Mouse (Mus musculus): Measurements from ENCODE around the gene Kif11. TPM values are rescaled to one million over a fixed set of nuclear protein-coding genes. Genes with fewer than 3 reads are reported as not detected.

The Kif11 gene
- polyA plus RNA-seq, 1 experiment, result 1.4 TPM

- Histone ChIP-seq H3K27ac (ENCODE audit: insufficient read depth, low read depth, low read length) (no peak overlapping the region), H3K27me3 (ENCODE audit: control insufficient read depth, insufficient read depth, low read length) (no peaks in the 10 kb centered on the region), H3K36me3 (ENCODE audit: control insufficient read depth, insufficient read depth, low read length) (no peaks in the 10 kb centered on the region), H3K4me3 (ENCODE audit: low read depth, low read length) (no peak overlapping the region), H3K4me1 (ENCODE audit: control insufficient read depth, insufficient read depth, insufficient read length, low read length) (no peaks in the 10 kb centered on the region; the same call in 1 of the 2 replicates)
- TF ChIP-seq POLR2A (IDR thresholded peaks at IDR 0.05; ENCODE audit: low read depth, low read length) (no peak), CTCF (IDR thresholded peaks at IDR 0.05; ENCODE audit: extremely low read depth, insufficient read length, insufficient replicate concordance, low read depth, low read length) (no peak)
- 82% methylated on average over 5 of the region's 5 CpGs for WGBS
Observed at GRCm38 (mm10) chr19:37340931-37341330, 35.3 kb upstream of the Kif11 start.

- Histone ChIP-seq H3K4me3 (ENCODE audit: low read depth, low read length) (no peak overlapping the region), H3K4me1 (ENCODE audit: control insufficient read depth, insufficient read depth, insufficient read length, low read length) (peaks cover 3% of the 10 kb centered on the region), H3K36me3 (ENCODE audit: control insufficient read depth, insufficient read depth, low read length) (no peaks in the 10 kb centered on the region), H3K27ac (ENCODE audit: insufficient read depth, low read depth, low read length) (no peak overlapping the region), H3K27me3 (ENCODE audit: control insufficient read depth, insufficient read depth, low read length) (no peaks in the 10 kb centered on the region)
- no peak for TF ChIP-seq POLR2A (IDR thresholded peaks at IDR 0.05; ENCODE audit: low read depth, low read length)
- TF ChIP-seq CTCF (IDR thresholded peaks at IDR 0.05; ENCODE audit: extremely low read depth, insufficient read length, insufficient replicate concordance, low read depth, low read length), result no peak
- 30% methylated on average over 5 of the region's 5 CpGs for WGBS
Observed at GRCm38 (mm10) chr19:37343899-37344298, 32.3 kb upstream of the Kif11 start.

GRCm38 (mm10) chr19:37346258-37346657, 29.9 kb upstream of the Kif11 start:
- 66% methylated on average over 3 of the region's 3 CpGs for WGBS
- no peaks in the 10 kb centered on the region for H3K36me3 ChIP-seq (ENCODE audit: control insufficient read depth, insufficient read depth, low read length)
- no peak for TF ChIP-seq POLR2A (IDR thresholded peaks at IDR 0.05; ENCODE audit: low read depth, low read length)
- no peak for TF ChIP-seq CTCF (IDR thresholded peaks at IDR 0.05; ENCODE audit: extremely low read depth, insufficient read length, insufficient replicate concordance, low read depth, low read length)
- H3K27me3 ChIP-seq (ENCODE audit: control insufficient read depth, insufficient read depth, low read length), result no peaks in the 10 kb centered on the region
- H3K27ac ChIP-seq (ENCODE audit: insufficient read depth, low read depth, low read length), result no peak overlapping the region
- peaks cover 4% of the 10 kb centered on the region for H3K4me1 ChIP-seq (ENCODE audit: control insufficient read depth, insufficient read depth, insufficient read length, low read length)
- no peak overlapping the region for H3K4me3 ChIP-seq (ENCODE audit: low read depth, low read length)

DNA sequence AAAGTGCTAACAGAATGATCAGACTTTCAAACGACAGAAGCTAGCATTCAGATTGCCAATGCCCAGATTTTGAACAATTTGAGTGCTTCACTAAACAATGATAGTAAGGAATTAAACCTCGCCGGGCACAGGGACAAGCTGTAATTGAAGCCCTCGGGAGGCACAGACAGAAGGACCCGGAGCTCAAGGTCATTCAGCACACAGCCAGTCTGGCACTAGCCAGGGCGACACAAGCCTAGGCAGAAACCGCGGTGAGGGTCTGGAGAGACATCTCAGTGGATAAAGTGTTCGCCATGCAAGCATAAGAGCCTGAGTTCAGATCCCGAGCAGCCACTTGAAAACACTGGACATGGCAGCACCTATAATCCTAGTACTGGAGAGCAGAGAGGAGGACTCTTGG, 27.9 kb upstream of the Kif11 start:
- 69% methylated on average over 10 of the region's 10 CpGs for WGBS
- TF ChIP-seq POLR2A (IDR thresholded peaks at IDR 0.05; ENCODE audit: low read depth, low read length) (no peak), CTCF (IDR thresholded peaks at IDR 0.05; ENCODE audit: extremely low read depth, insufficient read length, insufficient replicate concordance, low read depth, low read length) (no peak)
- H3K4me3 ChIP-seq (ENCODE audit: low read depth, low read length), result no peak overlapping the region
- 0 out of 2 replicates have a peak, but pooled peaks cover 2% of the 10 kb centered on the region for H3K36me3 ChIP-seq (ENCODE audit: control insufficient read depth, insufficient read depth, low read length)
- peaks cover 4% of the 10 kb centered on the region for H3K4me1 ChIP-seq (ENCODE audit: control insufficient read depth, insufficient read depth, insufficient read length, low read length)
- no peak overlapping the region for H3K27ac ChIP-seq (ENCODE audit: insufficient read depth, low read depth, low read length)
- H3K27me3 ChIP-seq (ENCODE audit: control insufficient read depth, insufficient read depth, low read length), result no peaks in the 10 kb centered on the region

- Histone ChIP-seq H3K4me1 (ENCODE audit: control insufficient read depth, insufficient read depth, insufficient read length, low read length) (peaks cover 4% of the 10 kb centered on the region), H3K27ac (ENCODE audit: insufficient read depth, low read depth, low read length) (peak overlapping the region; percentile 13; the same call in 1 of the 2 replicates), H3K27me3 (ENCODE audit: control insufficient read depth, insufficient read depth, low read length) (no peaks in the 10 kb centered on the region), H3K36me3 (ENCODE audit: control insufficient read depth, insufficient read depth, low read length) (0 out of 2 replicates have a peak, but pooled peaks cover 2% of the 10 kb centered on the region), H3K4me3 (ENCODE audit: low read depth, low read length) (no peak overlapping the region)
- TF ChIP-seq CTCF (IDR thresholded peaks at IDR 0.05; ENCODE audit: extremely low read depth, insufficient read length, insufficient replicate concordance, low read depth, low read length), result no peak
- no peak for TF ChIP-seq POLR2A (IDR thresholded peaks at IDR 0.05; ENCODE audit: low read depth, low read length)
Observed at GRCm38 (mm10) chr19:37348952-37349351, 27.3 kb upstream of the Kif11 start.

GRCm38 (mm10) chr19:37352756-37353155, 23.4 kb upstream of the Kif11 start:
- H3K27ac ChIP-seq (ENCODE audit: insufficient read depth, low read depth, low read length), result no peak overlapping the region
- H3K4me3 ChIP-seq (ENCODE audit: low read depth, low read length), result no peak overlapping the region
- H3K27me3 ChIP-seq (ENCODE audit: control insufficient read depth, insufficient read depth, low read length), result no peaks in the 10 kb centered on the region
- WGBS, result 90% methylated on average over 3 of the region's 3 CpGs
- TF ChIP-seq CTCF (IDR thresholded peaks at IDR 0.05; ENCODE audit: extremely low read depth, insufficient read length, insufficient replicate concordance, low read depth, low read length) (no peak), POLR2A (IDR thresholded peaks at IDR 0.05; ENCODE audit: low read depth, low read length) (no peak)
- 0 out of 2 replicates have a peak, but pooled peaks cover 2% of the 10 kb centered on the region for H3K36me3 ChIP-seq (ENCODE audit: control insufficient read depth, insufficient read depth, low read length)
- peaks cover 4% of the 10 kb centered on the region for H3K4me1 ChIP-seq (ENCODE audit: control insufficient read depth, insufficient read depth, insufficient read length, low read length)

DNA sequence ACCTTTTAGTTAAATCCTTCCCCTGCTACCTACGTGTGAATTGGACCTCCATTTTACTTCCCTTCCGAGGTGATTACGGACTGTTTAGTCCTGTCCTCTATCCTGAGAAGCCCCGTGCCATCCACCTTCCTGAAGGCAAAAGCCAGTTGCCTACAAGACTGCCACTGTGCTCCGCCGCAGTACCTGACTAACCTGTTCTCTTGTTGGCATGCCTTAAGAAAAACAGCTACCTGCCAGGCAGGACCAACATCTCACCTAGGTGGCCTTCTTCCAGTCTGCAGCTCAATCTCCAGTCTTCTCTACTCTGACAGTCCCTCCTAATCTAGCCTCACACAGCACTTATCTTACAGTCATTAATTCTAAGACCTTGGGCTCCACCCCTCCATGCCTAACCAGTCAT, 22.9 kb upstream of the Kif11 start:
- Histone ChIP-seq H3K4me3 (ENCODE audit: low read depth, low read length) (no peak overlapping the region), H3K27me3 (ENCODE audit: control insufficient read depth, insufficient read depth, low read length) (no peaks in the 10 kb centered on the region), H3K27ac (ENCODE audit: insufficient read depth, low read depth, low read length) (no peak overlapping the region), H3K36me3 (ENCODE audit: control insufficient read depth, insufficient read depth, low read length) (0 out of 2 replicates have a peak, but pooled peaks cover 2% of the 10 kb centered on the region), H3K4me1 (ENCODE audit: control insufficient read depth, insufficient read depth, insufficient read length, low read length) (peaks cover 4% of the 10 kb centered on the region)
- WGBS, result 90% methylated on average over 6 of the region's 6 CpGs
- no peak for TF ChIP-seq CTCF (IDR thresholded peaks at IDR 0.05; ENCODE audit: extremely low read depth, insufficient read length, insufficient replicate concordance, low read depth, low read length)
- no peak for TF ChIP-seq POLR2A (IDR thresholded peaks at IDR 0.05; ENCODE audit: low read depth, low read length)

Measured in small intestine, adult 2 months (tissue).